Mouse (Mus musculus) ES-E14 (cell line): ENCODE data around the gene Bod1.

ENCODE experiments used
- CHD2 ChIP-seq: IDR thresholded peaks from 2 replicates; pipeline ENCODE4 v1.6.1; 2014; ENCODE audit warnings: mild to moderate bottlenecking, low read depth, low read length, inconsistent platforms
- HCFC1 ChIP-seq: IDR thresholded peaks from 2 replicates; pipeline ENCODE4 v1.6.1; 2012; ENCODE audit warnings: low read length, inconsistent platforms, borderline replicate concordance; ENCODE audit not compliant: insufficient read depth
- MAFK ChIP-seq: IDR thresholded peaks from 2 replicates; pipeline ENCODE4 v1.6.1; 2014; ENCODE audit warnings: mild to moderate bottlenecking, low read depth, low read length, inconsistent platforms; ENCODE audit not compliant: insufficient read depth
- ZC3H11A ChIP-seq: IDR thresholded peaks from 2 replicates; pipeline ENCODE4 v1.6.1; 2012; ENCODE audit warnings: low read depth, mild to moderate bottlenecking, inconsistent platforms, low read length, borderline replicate concordance

DNA sequence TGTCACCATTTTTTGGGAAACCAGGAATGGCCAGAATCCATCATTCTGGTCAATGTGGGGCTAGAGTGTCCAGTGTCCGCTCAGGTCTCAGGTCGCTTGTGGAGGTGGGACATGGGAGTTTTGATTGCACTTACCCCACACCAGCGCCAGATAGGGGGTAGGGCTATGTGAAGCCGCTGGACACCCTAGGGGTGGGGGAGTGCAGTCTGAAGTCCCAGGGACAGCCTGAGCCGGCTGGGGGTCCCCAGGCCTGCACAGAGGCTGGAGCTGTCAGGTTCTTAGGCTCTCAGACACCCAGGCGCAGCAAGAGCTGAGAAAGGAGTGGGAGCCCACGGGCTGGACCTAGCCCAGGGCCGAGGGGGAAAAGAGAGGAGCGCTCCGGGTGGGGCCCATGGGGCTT lies 24.4 kb downstream of the Bod1 start:
- TF ChIP-seq CHD2 (no peak), HCFC1 (no peak), ZC3H11A (no peak), MAFK (no peak)
